Mouse (Mus musculus): ENCODE measurements at regions not wholly inside any gene's neighbourhood (a gene's known extent, or its start where the extent isn't known, plus 50 kb on each side); places are given as distances from the start of the nearest gene placed in this dataset.

DNA sequence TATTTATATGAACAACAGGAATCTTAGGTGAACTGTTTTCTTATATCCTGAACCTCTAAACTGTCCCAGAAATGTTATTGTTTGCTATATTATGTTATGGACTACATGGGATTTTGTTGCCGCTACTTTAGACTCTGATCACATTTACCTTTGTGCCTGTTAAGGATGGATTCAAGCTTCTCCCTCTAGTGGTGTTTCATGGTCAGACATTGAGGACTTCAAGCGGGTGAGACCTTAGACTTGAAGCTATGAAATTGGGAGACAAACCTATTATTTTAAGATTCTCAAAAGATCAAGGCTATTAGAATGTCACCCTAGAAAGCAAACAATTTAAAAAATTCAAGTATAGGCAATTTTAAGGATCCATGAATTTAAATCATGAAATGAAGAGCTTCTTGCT is 549.7 kb downstream of the Nebl start:
- 85% methylated on average over 2 of the region's 2 CpGs for WGBS
- Histone ChIP-seq H3K36me3 (ENCODE audit: control insufficient read depth, insufficient read depth, low read length) (no peaks in the 10 kb centered on the region), H3K4me3 (replicated peaks; ENCODE audit: low read length) (no peak overlapping the region), H3K9ac (ENCODE audit: low read depth, low read length, severe bottlenecking) (no peak overlapping the region), H3K27ac (replicated peaks; ENCODE audit: low read depth, low read length) (no peak overlapping the region), H3K9me3 (ENCODE audit: control insufficient read depth, low read length) (no peaks in the 10 kb centered on the region), H3K4me1 (ENCODE audit: control insufficient read depth, insufficient read depth, low read length) (no peaks in the 10 kb centered on the region), H3K27me3 (ENCODE audit: control insufficient read depth, insufficient read depth, low read length) (no peaks in the 10 kb centered on the region), H3K4me2 (replicated peaks; ENCODE audit: low read depth, low read length, severe bottlenecking) (no peak overlapping the region)
- TF ChIP-seq POLR2A (IDR thresholded peaks at IDR 0.05; ENCODE audit: borderline replicate concordance, extremely low read depth, insufficient read depth, insufficient read length), result no peak
- ATAC-seq (ENCODE audit: low FRiP score, low read depth) (no peak), DNase-seq (ENCODE audit: low spot score) (no peak)

DNA sequence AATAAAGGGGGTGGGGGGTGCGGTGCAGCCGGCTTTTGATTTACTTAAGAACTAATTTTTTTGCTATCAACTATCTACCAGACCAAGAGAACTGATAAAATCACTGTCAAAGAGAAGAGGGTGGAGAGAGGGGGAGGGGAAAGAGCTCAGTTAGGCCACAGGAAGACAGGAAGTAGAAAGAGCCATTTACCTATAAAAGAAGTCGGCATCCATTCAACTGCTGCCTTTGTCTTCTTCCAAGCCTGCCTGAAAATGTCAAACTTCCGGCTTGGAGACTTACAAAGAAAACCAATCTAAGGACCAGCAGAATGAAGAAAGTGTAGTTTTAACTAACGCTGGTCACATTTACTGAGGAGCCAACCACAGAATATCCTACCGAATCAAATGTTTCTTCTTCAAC is 562.4 kb downstream of the Nebl start:
- H3K4me1 ChIP-seq (ENCODE audit: control insufficient read depth, insufficient read depth, low read length), result no peaks in the 10 kb centered on the region
- DNase-seq (ENCODE audit: low spot score) (no peak), ATAC-seq (ENCODE audit: low FRiP score, low read depth) (no peak)
- no peaks in the 10 kb centered on the region for H3K36me3 ChIP-seq (ENCODE audit: control insufficient read depth, insufficient read depth, low read length)
- no peak overlapping the region for H3K4me2 ChIP-seq (replicated peaks; ENCODE audit: low read depth, low read length, severe bottlenecking)
- H3K27ac ChIP-seq (replicated peaks; ENCODE audit: low read depth, low read length), result no peak overlapping the region
- TF ChIP-seq POLR2A (IDR thresholded peaks at IDR 0.05; ENCODE audit: borderline replicate concordance, extremely low read depth, insufficient read depth, insufficient read length), result no peak
- 95% methylated on average over 6 of the region's 6 CpGs for WGBS
- H3K9me3 ChIP-seq (ENCODE audit: control insufficient read depth, low read length), result no peaks in the 10 kb centered on the region
- H3K9ac ChIP-seq (ENCODE audit: low read depth, low read length, severe bottlenecking), result no peak overlapping the region
- H3K4me3 ChIP-seq (replicated peaks; ENCODE audit: low read length), result no peak overlapping the region
- no peaks in the 10 kb centered on the region for H3K27me3 ChIP-seq (ENCODE audit: control insufficient read depth, insufficient read depth, low read length)

DNA sequence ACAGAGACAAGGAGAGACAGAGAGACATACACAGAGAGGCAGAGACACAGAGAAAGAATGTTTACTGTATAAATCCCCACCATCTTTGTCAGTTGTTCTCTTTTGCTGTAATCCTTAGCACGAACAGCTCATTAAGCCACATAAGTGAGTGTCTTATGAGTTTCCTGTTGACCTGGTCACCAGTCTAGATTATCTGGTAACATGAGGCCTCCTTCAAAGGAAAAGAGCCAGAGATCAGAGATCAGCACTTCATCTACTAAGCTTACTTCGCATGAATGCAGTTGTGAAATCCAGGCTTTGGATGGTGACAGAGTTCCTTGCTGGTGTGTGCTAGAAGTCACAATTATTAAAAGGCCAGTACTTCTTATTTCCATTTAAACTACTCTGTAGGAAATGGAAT is 566.2 kb downstream of the Nebl start:
- ATAC-seq (ENCODE audit: low FRiP score, low read depth) (no peak), DNase-seq (ENCODE audit: low spot score) (no peak)
- Histone ChIP-seq H3K36me3 (ENCODE audit: control insufficient read depth, insufficient read depth, low read length) (no peaks in the 10 kb centered on the region), H3K9me3 (ENCODE audit: control insufficient read depth, low read length) (no peaks in the 10 kb centered on the region), H3K9ac (ENCODE audit: low read depth, low read length, severe bottlenecking) (no peak overlapping the region), H3K4me1 (ENCODE audit: control insufficient read depth, insufficient read depth, low read length) (no peaks in the 10 kb centered on the region), H3K27ac (replicated peaks; ENCODE audit: low read depth, low read length) (no peak overlapping the region), H3K4me2 (replicated peaks; ENCODE audit: low read depth, low read length, severe bottlenecking) (no peak overlapping the region), H3K4me3 (replicated peaks; ENCODE audit: low read length) (no peak overlapping the region), H3K27me3 (ENCODE audit: control insufficient read depth, insufficient read depth, low read length) (no peaks in the 10 kb centered on the region)
- no peak for TF ChIP-seq POLR2A (IDR thresholded peaks at IDR 0.05; ENCODE audit: borderline replicate concordance, extremely low read depth, insufficient read depth, insufficient read length)
- 34% methylated on average over 2 of the region's 2 CpGs for WGBS

GRCm38 (mm10) chr2:17158463-17158862 is 572.8 kb downstream of the Nebl start:
- no peak for ATAC-seq (ENCODE audit: low FRiP score, low read depth)
- whole genome bisulfite sequencing, result 85% methylated on average over 1 of the region's 1 CpGs

GRCm38 (mm10) chr2:17157336-17157735 is 573.9 kb downstream of the Nebl start:
- Histone ChIP-seq H3K9ac (ENCODE audit: low read depth, low read length, severe bottlenecking) (no peak overlapping the region), H3K27me3 (ENCODE audit: control insufficient read depth, insufficient read depth, low read length) (no peaks in the 10 kb centered on the region), H3K4me2 (replicated peaks; ENCODE audit: low read depth, low read length, severe bottlenecking) (no peak overlapping the region), H3K9me3 (ENCODE audit: control insufficient read depth, low read length) (no peaks in the 10 kb centered on the region), H3K36me3 (ENCODE audit: control insufficient read depth, insufficient read depth, low read length) (no peaks in the 10 kb centered on the region), H3K4me3 (replicated peaks; ENCODE audit: low read length) (no peak overlapping the region), H3K27ac (replicated peaks; ENCODE audit: low read depth, low read length) (no peak overlapping the region), H3K4me1 (ENCODE audit: control insufficient read depth, insufficient read depth, low read length) (no peaks in the 10 kb centered on the region)
- no peak for TF ChIP-seq POLR2A (IDR thresholded peaks at IDR 0.05; ENCODE audit: borderline replicate concordance, extremely low read depth, insufficient read depth, insufficient read length)
- WGBS, result 67% methylated on average over 1 of the region's 1 CpGs
- no peak for ATAC-seq (ENCODE audit: low FRiP score, low read depth)
- no peak for DNase-seq (ENCODE audit: low spot score)

More at GRCm38 (mm10) chr2:17158463-17158862, 572.8 kb downstream of the Nebl start:
- H3K4me2 ChIP-seq (replicated peaks; ENCODE audit: low read depth, low read length, severe bottlenecking), result no peak overlapping the region
- no peaks in the 10 kb centered on the region for H3K27me3 ChIP-seq (ENCODE audit: control insufficient read depth, insufficient read depth, low read length)
- no peaks in the 10 kb centered on the region for H3K36me3 ChIP-seq (ENCODE audit: control insufficient read depth, insufficient read depth, low read length)
- no peak overlapping the region for H3K4me3 ChIP-seq (replicated peaks; ENCODE audit: low read length)
- H3K27ac ChIP-seq (replicated peaks; ENCODE audit: low read depth, low read length), result no peak overlapping the region
- no peak for TF ChIP-seq POLR2A (IDR thresholded peaks at IDR 0.05; ENCODE audit: borderline replicate concordance, extremely low read depth, insufficient read depth, insufficient read length)
- DNase-seq (ENCODE audit: low spot score), result no peak
- H3K4me1 ChIP-seq (ENCODE audit: control insufficient read depth, insufficient read depth, low read length), result no peaks in the 10 kb centered on the region
- no peak overlapping the region for H3K9ac ChIP-seq (ENCODE audit: low read depth, low read length, severe bottlenecking)
- H3K9me3 ChIP-seq (ENCODE audit: control insufficient read depth, low read length), result no peaks in the 10 kb centered on the region

- H3K36me3 ChIP-seq (ENCODE audit: control insufficient read depth, insufficient read depth, low read length), result no peaks in the 10 kb centered on the region
- H3K4me3 ChIP-seq (replicated peaks; ENCODE audit: low read length), result no peak overlapping the region
- 85% methylated on average over 2 of the region's 2 CpGs for WGBS
- no peak overlapping the region for H3K9ac ChIP-seq (ENCODE audit: low read depth, low read length, severe bottlenecking)
- no peak overlapping the region for H3K4me2 ChIP-seq (replicated peaks; ENCODE audit: low read depth, low read length, severe bottlenecking)
- ATAC-seq (ENCODE audit: low FRiP score, low read depth), result no peak
- no peak for DNase-seq (ENCODE audit: low spot score)
- H3K27me3 ChIP-seq (ENCODE audit: control insufficient read depth, insufficient read depth, low read length), result no peaks in the 10 kb centered on the region
- no peak for TF ChIP-seq POLR2A (IDR thresholded peaks at IDR 0.05; ENCODE audit: borderline replicate concordance, extremely low read depth, insufficient read depth, insufficient read length)
- no peaks in the 10 kb centered on the region for H3K9me3 ChIP-seq (ENCODE audit: control insufficient read depth, low read length)
- H3K27ac ChIP-seq (replicated peaks; ENCODE audit: low read depth, low read length), result no peak overlapping the region
- no peaks in the 10 kb centered on the region for H3K4me1 ChIP-seq (ENCODE audit: control insufficient read depth, insufficient read depth, low read length)
These were observed 575.7 kb downstream of the Nebl start for GRCm38 (mm10) chr2:17155596-17155995.

Measured in limb, embryonic 14.5 days (tissue).